Mouse (Mus musculus) kidney, adult 9 months (tissue): ENCODE measurements around the gene Ift122.

Experiments used
- DNase-seq: peaks from one replicate; pipeline ENCODE4 v3.0.0; 2022

The Ift122 gene

DNA sequence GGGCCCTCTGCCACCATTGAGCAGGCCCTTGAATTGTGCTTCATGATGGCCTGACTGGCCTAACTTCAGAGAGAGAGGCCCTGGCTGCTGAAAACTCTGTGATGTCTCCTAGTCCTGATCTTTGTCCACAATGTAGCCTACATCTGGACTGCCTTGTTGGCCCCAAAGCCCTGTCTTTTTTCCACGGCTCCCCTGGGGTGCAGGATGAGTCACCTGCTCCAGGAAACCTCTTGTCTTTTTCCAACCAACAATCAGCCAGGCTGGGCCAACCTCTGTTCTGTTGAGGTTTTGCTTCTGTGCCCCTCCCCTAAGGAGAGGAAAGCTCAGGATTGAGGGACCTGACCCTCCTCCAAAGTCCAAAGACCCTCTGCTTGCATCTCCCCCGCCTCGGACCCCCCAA, 108.5 kb downstream of the Ift122 start:
- no peak for DNase-seq

- DNase-seq: no peak
These were observed 109.3 kb downstream of the Ift122 start for GRCm38 (mm10) chr6:115962439-115963085.

DNA sequence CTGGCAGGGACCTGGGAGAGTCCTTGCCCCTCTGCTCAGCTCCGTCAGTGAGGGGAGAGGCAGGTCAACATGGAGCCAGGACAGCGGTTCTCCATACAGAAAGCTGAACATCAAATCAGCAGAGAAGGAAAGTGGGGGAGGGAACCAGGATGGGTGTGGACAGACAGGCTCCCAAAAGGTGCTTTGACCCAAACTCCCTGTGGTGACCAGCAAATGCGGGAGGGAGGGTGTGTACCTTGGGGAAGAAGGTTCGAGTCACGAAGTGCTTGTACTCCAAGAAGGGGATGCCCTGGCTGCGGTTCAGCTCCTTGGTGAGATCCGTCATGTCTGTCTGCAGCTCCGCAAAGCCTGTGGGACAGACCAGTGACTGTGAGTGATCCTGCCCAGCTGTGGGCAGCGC, 110.4 kb downstream of the Ift122 start:
- no peak for DNase-seq

GRCm38 (mm10) chr6:115966227-115966966, 113.1 kb downstream of the Ift122 start:
- no peak for DNase-seq

- no peak for DNase-seq
These were observed 114.1 kb downstream of the Ift122 start for GRCm38 (mm10) chr6:115967291-115967880.

- DNase-seq: no peak
These were observed 114.8 kb downstream of the Ift122 start for GRCm38 (mm10) chr6:115968086-115968485.

DNA sequence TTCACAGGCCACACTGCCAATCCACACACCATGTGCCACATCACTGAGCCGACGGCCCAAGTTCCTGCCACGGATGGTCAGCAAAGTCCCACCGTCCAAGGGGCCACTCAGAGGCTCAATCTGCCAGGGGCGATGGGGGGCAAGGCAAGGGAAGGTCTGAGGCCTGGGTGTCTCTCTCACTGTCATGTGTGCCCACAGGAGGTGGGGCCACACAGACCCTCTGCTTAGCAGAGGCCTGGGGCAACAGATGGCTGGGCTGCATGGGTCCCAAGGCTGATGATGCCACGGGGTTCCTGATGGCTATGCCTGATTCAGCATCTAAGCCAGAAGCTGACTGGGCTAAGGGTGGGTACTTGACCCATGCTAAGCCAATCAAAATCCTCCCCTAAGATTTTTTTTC, 115.4 kb downstream of the Ift122 start:
- no peak for DNase-seq

GRCm38 (mm10) chr6:115969103-115969502, 115.8 kb downstream of the Ift122 start:
- no peak for DNase-seq

DNA sequence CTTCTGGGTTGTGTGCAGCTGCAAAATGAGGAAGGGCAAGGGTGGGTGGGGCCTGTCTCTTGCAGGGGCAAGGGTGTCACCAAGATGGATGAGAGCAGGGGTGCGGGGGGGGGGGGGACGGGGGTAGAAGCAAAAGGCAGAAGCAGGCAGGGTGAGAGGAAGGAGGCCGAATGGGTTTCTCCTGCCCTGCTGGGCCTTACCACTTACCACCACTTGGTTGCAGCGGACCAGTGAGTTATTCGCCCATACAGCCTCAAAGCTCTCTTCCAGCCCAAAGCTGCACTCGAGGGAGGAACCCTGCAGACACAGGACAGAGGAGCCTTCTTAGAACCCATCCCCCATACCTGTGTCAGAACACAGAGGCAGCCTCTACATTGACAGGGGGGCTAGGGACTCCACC, 116.7 kb downstream of the Ift122 start:
- no peak for DNase-seq

DNA sequence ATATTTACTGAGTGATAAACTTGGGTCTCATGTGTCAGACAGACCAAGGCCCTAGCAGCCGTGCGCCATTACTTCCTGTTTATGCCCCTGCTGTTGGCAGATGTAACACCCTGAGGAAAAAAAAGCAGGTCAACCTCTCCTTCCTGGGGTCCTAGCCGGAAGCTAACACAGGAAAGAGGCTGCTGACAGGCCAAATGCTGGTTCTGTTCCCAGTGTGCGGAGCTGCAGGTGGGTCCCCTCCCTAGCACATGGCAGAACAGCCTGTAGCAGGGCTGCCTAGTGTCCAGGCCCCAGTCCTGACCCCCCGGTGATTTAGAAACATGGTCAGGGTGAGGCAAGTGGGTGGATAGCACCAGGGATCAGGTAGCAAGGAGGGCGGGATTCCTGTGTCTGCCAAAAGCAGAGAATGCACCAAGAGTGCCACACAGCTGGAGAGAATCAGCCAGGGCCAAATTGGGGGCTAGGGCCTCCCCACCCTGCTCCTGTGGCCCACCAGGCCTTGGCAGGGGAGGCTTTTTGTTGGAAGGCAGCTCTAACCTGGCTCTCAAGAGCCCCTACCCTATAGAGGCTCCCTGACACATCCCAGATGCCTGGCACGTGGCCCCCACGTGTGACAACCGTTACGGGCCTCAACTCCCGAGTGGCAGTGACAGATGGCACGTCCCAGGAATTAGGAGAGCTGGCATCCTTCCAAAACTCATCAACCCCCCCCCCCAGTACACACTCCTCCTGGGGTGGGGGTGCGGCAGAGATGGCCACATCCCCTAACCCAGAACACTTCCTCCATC, 118.2 kb downstream of the Ift122 start:
- peak; percentile 53 for DNase-seq

DNA sequence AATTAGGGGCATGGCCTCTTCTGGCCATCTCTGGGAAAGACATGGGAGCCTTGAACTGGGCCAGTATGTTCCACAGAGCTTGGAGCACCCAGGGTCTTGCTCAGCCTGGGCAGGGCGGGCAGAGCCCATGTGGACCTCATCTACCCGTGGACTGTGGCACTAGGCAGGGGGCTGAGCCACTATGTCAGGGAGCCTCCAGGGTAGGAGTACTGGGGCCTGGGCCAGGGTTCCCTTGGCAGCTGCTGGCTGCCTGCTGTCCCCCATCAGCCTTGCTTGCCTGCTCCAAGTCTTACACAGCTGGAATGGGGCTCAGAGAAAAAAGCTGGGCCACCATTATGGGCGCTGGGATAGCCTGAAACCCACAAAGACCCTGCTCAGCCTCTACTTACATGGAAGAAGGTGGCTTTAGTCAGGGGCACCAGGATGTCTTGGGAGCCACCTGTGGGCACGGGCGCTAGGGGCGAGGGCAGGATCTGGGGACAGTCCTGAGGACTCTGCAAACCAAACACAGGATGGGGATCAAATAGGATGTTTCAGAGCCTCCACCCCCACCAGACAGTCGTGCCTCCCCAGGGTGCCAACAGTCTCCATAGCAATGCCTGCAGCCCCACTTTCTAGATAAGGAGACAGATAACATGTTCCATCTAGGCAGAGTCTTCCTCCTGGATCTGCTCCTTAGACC, 119.0 kb downstream of the Ift122 start:
- DNase-seq: no peak

- DNase-seq: no peak
These were observed 120.0 kb downstream of the Ift122 start for GRCm38 (mm10) chr6:115973139-115973875.

- no peak for DNase-seq
These were observed 120.8 kb downstream of the Ift122 start for GRCm38 (mm10) chr6:115973881-115974662.

DNA sequence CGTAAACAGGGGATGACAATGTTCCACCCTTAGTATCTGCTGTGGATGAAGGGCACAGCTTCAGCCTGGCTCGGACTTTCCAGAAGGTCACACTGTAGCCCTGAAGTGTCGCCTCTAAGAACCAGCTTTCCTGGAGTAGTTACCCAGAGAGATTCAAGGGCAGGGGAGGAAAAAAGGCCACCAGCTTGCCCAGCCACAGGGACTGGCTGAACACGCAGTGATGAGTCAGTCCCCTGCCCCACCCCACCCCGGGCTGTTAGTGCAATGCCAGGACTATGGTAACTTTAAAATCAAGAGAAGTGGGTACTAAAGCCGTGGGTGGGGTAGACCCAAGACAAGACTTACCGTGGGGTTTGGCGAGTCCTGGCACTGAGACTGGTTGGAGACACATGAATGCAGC, 122.3 kb downstream of the Ift122 start:
- DNase-seq: no peak
